Mouse (Mus musculus) 416B (cell line): ENCODE measurements around the gene Syde2.
"Not testable (repeated sequence)": the region's sequence is repeated elsewhere in the genome, so short reads cannot be mapped to it uniquely, and the experiment has no call there.

ENCODE experiments used
- DNase-seq: peaks from one replicate; pipeline ENCODE4 v3.0.0; 2011; ENCODE audit warnings: low read depth

Syde2 gene

DNA sequence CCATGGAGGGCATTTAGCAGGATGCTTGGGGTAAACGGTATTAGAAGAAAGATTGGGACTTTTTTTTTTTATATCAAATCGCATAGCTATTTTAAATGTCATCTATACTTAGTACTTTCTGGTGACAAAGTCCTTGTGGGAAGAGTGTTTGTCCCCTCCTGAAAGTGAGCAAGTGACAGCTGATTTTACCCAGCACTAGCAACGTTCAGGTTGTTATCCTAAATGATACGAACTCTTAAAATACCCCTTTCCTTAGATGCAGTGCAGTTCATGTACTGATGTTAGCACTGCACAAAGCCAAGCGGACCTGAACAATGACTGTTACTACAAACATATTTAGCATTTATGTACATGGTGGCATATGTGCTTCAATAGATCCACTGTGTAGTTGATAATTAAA is 20.9 kb upstream of the Syde2 start:
- DNase-seq = no peak

- DNase-seq = peak; percentile 63
Measured at GRCm38 (mm10) chr3:145969031-145969501, 18.6 kb upstream of the Syde2 start.

GRCm38 (mm10) chr3:145971501-145971900 is 16.2 kb upstream of the Syde2 start:
- DNase-seq = no peak

DNA sequence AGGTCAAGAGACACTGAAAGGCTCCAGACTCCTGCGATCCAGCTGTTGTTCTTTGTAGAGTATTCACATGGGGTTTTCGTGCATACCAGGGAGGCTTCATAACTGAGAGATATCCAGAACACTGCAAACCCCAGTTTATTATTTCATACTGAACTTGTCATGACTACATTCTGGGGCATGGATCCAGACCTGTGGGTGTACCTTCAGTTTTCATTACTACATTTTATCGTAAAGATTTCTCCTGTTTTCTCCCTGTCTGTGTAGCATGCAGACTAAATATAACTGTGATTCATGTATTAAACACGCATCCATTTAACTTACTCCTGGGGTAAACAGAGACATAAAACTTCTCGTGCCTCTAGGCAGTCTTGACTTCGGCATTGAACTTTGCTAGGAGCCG is 12.7 kb upstream of the Syde2 start:
- DNase-seq = no peak

- DNase-seq = peak; percentile 79
Measured at GRCm38 (mm10) chr3:145985333-145985925, 2.2 kb upstream of the Syde2 start.

- DNase-seq = no peak
Measured at GRCm38 (mm10) chr3:145986317-145987001, 1.2 kb upstream of the Syde2 start.

GRCm38 (mm10) chr3:145987970-145988683 is 457 bp downstream of the Syde2 start:
- DNase-seq = peak; percentile 68

DNA sequence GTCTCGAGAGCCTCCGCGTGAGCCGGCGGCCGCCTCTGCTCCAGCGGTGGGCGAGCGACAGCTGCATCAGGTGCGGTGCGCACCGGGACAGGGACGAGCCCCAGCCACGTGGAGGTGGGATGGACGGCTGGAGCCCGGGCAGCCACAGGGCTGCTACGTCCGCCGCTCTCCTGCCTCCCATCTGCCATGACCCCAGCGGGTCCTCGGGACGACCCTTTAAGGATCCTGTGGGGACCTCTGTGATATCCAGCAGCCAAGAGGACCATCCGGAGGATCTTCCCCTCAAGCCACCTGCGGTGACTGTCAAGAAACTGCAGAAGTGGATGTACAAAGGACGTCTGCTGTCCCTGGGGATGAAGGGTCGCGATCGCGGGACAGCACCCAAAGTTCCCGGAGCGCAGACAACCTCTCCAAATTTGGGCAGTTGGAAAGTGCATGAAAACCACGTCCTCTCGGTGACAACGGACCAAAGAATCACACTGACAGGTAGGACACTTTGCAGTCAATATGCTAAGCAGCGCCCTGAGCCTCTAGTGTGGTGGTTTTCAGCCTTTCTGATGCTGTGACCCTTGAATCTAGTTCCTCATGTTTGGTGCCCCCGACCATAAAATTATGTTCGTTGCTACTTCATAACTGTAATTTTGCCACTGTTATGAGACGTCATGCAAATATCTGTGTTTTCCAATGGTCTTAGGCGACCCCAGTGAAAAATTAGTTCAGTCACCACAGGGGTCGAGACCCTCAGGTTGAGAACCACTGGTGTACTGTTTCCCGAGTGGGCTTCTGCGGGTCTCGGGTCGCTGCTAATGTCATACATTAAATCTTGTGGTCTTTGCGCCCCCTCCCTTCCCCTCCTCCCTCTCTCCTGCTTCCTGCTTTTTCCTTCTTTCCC is 1.3 kb downstream of the Syde2 start:
- peak; percentile 18 for DNase-seq

DNA sequence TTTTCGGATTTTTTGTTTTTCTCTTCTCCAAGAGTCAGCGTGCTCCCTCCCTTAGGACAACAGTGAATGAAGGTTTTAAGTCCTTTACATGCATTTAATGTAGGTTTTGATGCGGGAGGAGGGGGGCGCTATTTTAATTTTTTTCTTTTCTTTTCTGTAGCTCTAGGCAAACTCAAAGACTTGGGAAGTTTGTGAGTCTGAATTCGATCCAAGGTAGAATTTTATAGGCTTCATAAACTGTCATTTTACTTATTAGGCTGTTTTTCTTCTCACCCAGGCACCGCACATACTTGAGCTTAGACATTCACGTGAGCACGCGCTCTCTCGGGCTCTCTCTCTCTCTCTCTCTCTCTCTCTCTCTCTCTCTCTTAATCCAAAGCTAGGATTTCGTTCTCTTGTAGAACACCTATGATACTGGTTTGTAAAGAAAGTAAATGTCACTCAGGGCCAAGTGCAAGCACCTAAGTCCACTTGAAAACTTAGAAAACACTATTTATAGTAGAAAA is 2.0 kb downstream of the Syde2 start:
- DNase-seq = peak; percentile 67

DNA sequence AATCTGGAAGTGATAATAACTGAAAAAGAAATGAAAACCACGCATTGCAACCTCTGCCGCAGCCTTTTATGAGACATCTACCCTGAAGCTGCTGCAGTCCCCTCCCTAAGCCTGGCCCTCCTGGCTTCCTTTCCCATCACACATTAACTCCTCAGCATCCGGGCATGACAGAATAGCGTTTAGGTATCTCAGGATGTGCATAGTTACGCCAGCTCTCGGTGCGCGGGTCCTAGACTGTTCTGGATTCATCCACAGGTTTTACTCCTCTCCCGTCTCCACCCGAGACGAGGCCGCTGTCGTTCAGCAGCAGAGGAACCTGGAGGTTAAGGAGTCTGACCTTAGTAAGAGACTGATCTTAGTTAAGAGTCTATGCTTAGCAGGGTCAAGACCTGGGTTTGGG is 3.5 kb downstream of the Syde2 start:
- peak; percentile 51 for DNase-seq

DNA sequence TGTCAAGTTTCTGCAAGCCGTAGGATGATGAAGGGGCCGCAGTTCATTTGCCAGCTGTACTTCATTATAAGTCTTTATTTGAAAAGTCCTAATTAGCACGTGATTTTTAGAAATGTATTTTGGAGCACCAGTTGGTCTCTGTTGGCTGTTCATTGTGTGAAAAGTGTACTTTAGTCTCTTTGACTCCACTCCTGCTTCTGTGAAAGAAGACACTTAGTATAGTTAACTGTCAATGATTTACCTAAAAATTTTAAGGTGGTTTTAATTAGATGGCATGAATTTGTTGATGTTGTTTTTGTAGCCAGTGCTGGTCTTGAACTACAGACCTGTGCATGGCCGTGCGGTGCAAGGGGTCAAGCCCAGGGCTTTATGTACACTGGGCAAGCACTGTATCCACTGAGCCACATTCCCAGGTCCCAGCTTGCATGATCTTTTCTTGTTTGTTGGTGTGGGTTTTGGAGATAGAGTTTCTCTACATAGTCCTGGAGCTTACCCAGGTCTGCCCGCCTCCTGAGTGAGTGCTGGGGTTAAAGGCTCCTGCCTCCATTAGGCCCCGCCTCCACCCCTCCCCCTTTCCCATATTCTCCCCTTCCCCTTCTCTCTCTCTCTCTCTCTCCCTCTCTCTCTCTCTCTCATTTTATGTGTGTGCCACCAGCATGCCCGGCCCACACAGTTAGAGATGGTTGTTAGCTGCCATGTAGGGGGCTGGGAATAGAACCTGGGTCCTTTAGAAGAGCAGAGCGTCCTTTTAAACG is 4.5 kb downstream of the Syde2 start:
- DNase-seq = no peak

DNA sequence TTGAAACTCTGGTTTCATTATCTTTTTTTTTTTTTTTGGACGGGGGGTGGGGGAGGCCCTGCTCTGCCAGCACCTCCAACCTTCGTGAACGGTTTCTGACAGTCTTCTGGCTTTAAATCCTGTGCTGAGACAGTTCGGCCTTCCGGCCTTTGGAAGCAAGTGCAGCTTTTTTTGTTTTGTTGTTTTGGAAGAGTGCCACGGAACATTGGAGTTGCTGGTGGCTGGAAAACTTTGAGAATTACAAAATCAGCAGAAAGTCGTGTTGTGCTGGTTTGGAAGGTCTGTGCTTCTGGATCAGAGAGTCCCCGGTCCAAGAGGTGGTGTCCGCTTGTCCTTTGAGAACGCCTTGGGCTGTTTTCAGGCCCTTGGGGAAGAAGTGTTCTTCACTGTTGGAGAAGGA is 5.1 kb downstream of the Syde2 start:
- DNase-seq = no peak

DNA sequence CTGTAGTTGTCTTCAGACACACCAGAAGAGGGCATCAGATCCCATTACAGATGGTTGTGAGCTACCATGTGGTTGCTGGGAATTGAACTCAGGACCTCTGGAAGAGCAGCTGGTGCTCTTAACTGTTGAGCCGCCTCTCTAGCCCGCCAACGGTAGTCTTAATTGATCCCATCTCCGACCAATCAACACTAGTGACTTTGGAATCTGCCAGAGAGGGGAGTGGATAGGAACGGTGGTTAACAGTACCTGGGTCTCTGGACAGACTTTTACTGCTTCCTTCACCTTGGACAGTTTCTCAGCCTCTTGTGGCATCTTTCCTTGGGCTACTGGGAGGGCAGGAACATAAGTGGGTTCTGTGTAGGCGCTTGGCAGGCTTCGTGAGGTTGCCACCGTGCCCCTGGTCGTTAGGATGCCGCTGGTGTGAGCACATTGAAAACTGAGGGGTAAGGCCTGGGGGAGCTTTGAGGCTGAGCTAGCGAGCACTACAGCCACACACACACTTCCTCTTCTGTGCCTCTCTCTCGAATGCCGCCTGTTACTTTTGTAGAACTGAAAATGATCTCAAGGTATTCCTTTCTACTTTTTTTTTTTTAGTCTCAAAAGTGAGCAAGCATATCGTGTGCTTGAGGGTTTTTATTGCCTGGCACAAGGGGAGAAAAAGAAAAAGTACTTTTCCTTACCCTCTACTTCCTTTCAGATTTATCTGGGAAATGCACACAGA is 6.0 kb downstream of the Syde2 start:
- DNase-seq = peak; percentile 33

- no peak for DNase-seq
Measured at GRCm38 (mm10) chr3:145995489-145995888, 7.8 kb downstream of the Syde2 start.

DNA sequence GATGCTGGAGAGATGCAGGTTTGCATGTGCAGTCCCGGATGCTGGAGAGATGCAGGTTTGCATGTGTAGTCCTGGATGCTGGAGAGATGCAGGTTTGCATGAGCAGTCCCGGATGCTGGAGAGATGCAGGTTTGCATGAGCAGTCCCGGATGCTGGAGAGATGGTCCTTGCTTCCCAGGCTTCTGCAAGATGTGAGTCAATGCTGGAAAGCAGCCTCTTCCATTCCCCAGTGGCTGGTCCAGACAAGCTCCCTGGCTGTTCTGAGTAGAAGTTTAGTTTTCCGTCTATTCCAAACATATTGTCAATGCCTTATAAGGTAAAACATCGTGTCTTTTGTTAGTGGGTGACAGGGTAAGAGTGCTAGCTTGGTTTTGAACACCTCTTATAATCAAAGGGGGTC is 8.9 kb downstream of the Syde2 start:
- not testable (repeated sequence) for DNase-seq

DNA sequence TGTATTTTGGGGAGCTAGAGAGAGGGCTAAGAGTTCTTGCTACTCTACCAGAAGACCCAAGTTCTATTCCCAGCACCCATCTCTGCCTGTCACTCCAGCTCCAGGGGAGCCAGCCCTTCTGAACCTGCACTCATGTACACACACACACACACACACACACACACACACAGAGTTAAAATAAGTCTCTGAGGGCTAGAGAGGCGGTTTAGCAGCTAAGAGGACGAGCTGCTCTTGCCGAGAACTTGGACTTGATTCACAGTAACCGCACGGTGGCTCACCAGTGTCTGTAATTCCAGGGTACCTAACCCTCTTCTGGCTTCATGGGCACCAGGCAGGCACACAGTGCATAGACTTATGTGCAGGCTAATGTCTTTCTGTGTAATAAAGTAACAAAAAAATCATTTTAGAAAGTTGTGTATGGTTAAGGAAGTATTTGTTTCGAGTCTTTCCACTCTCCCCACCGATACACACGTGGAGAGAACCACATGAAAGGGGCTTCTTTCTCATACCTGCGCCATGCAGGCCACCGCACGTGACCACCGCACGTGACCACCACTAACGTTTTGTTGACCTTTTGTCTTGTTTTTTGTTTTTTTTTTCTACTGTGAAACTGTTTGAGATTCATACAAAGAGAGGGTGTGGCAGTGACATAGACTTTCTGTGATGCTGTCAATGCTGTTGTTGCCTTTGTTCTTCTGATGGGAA is 16.8 kb downstream of the Syde2 start:
- DNase-seq = no peak

DNA sequence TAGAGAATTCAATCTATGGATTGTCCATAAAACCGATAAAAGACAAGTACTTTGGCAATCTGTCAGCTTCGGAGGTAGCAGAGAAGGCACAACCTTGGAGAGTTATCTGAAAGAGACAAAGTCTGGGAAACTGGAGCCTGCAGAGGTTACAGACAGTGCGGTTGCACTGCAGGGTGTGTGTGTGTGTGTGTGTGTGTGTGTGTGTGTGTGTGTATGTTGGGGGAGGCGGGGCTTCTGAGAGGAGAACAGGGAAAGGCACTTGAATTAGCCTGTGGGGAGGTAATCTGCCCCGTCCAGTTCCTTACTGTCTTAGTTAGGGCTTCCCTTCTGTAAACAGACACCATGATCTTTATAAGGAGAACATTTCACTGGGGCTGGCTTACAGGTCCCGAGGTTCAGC is 20.2 kb downstream of the Syde2 start:
- DNase-seq = no peak

- DNase-seq = no peak
Measured at GRCm38 (mm10) chr3:146009859-146010645, 22.4 kb downstream of the Syde2 start.

GRCm38 (mm10) chr3:146010751-146011150 is 23.1 kb downstream of the Syde2 start:
- DNase-seq = no peak
